Mouse (Mus musculus) CH12.LX (cell line): ENCODE measurements around the gene Ccn5.

ENCODE experiments used
- CHD2 ChIP-seq: IDR thresholded peaks from 2 replicates; pipeline ENCODE4 v1.6.1; 2011; ENCODE audit warnings: low read length, improper control_type of control experiment
- CTCF ChIP-seq, 2 experiments: IDR thresholded peaks in 1 of 2; conservative IDR thresholded peaks in 1 of 2; 2 replicates each; pipeline ENCODE4 v1.5.1; 2011 to 2012; ENCODE audit warnings: low read depth in 2 of 2, low read length in 2 of 2, improper control_type of control experiment in 1 of 2, inconsistent platforms in 1 of 2, mild to moderate bottlenecking in 1 of 2, moderate library complexity in 1 of 2
- HCFC1 ChIP-seq: IDR thresholded peaks from 2 replicates; pipeline ENCODE4 v1.6.1; 2012; ENCODE audit warnings: low read depth, mild to moderate bottlenecking, inconsistent platforms, low read length, improper control_type of control experiment
- MXI1 ChIP-seq: IDR thresholded peaks from 2 replicates; pipeline ENCODE4 v1.6.1; 2011; ENCODE audit warnings: mild to moderate bottlenecking, low read depth, low read length, improper control_type of control experiment
- POLR2A ChIP-seq: IDR thresholded peaks from 2 replicates; pipeline ENCODE4 v1.6.1; 2011; ENCODE audit warnings: low read depth, mild to moderate bottlenecking, improper control_type of control experiment, low read length
- TCF12 ChIP-seq: IDR thresholded peaks from 2 replicates; pipeline ENCODE4 v1.6.1; 2014; ENCODE audit warnings: low read depth, mild to moderate bottlenecking, inconsistent platforms, low read length, improper control_type of control experiment
- ZC3H11A ChIP-seq: IDR thresholded peaks from 2 replicates; pipeline ENCODE4 v1.6.1; 2012; ENCODE audit warnings: low read depth, mild to moderate bottlenecking, inconsistent platforms, low read length, improper control_type of control experiment

- no peak for TF ChIP-seq CTCF (conservative IDR thresholded peaks at IDR 0.05 in 1 of 2, IDR thresholded peaks at IDR 0.05 in 1 of 2; ENCODE audit: low read depth in 2 of 2, low read length in 2 of 2)
- no peak for TF ChIP-seq HCFC1
- no peak for TF ChIP-seq POLR2A
- no peak for TF ChIP-seq ZC3H11A
- no peak for TF ChIP-seq CHD2
- no peak for TF ChIP-seq TCF12
- no peak for TF ChIP-seq MXI1
These were observed 36.8 kb upstream of the Ccn5 start for GRCm38 (mm10) chr2:163783901-163784300.
